Mouse (Mus musculus): ENCODE measurements at regions not wholly inside any gene's neighbourhood (a gene's known extent, or its start where the extent isn't known, plus 50 kb on each side); places are given as distances from the start of the nearest gene placed in this dataset.

GRCm38 (mm10) chr11:90855324-90855723 is 167.2 kb upstream of the Tom1l1 start:
- WGBS: 74% methylated on average over 3 of the region's 3 CpGs
- no peak overlapping the region for H3K27ac ChIP-seq (ENCODE audit: low read length)
- H3K4me2 ChIP-seq (replicated peaks; ENCODE audit: low read depth, low read length): no peak overlapping the region
- H3K36me3 ChIP-seq (ENCODE audit: insufficient read depth, low read length): no peaks in the 10 kb centered on the region
- no peak overlapping the region for H3K9ac ChIP-seq (replicated peaks; ENCODE audit: low read length)
- no peaks in the 10 kb centered on the region for H3K9me3 ChIP-seq (ENCODE audit: low read length)
- no peak overlapping the region for H3K4me3 ChIP-seq (ENCODE audit: low read length)
- no peak for ATAC-seq (ENCODE audit: low FRiP score, low TSS enrichment)
- H3K27me3 ChIP-seq (ENCODE audit: insufficient read depth, low read length): no peaks in the 10 kb centered on the region
- H3K4me1 ChIP-seq (ENCODE audit: insufficient read depth, low read length): no peaks in the 10 kb centered on the region

GRCm38 (mm10) chr11:90851221-90851620 is 163.1 kb upstream of the Tom1l1 start:
- no peak overlapping the region for H3K4me2 ChIP-seq (replicated peaks; ENCODE audit: low read depth, low read length)
- no peaks in the 10 kb centered on the region for H3K27me3 ChIP-seq (ENCODE audit: insufficient read depth, low read length)
- no peaks in the 10 kb centered on the region for H3K4me1 ChIP-seq (ENCODE audit: insufficient read depth, low read length)
- H3K4me3 ChIP-seq (ENCODE audit: low read length): no peak overlapping the region
- no peak overlapping the region for H3K27ac ChIP-seq (ENCODE audit: low read length)
- H3K36me3 ChIP-seq (ENCODE audit: insufficient read depth, low read length): no peaks in the 10 kb centered on the region
- H3K9ac ChIP-seq (replicated peaks; ENCODE audit: low read length): no peak overlapping the region
- ATAC-seq (ENCODE audit: low FRiP score, low TSS enrichment): no peak
- H3K9me3 ChIP-seq (ENCODE audit: low read length): no peaks in the 10 kb centered on the region

DNA sequence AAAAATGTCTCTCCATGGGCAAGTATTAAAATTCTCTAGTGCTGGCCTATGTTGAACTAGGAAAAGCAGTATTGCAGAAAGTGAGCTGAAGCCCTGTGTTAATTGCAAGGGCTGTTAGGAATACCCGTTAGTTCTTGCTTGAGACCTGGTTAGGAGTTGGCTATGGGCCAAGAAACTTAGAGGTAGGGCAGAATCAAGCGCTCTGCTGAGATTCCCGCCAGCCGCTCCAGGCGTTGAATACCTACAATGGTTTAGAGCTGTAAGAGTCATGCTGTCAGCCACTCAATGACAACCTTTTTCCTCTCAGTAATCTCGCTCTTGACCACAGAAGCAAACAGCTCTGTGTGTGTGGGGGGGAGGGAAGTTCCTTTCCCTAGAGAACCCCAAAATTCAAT is 156.8 kb upstream of the Tom1l1 start:
- Histone ChIP-seq H3K4me1 (ENCODE audit: insufficient read depth, low read length) (peaks cover 14% of the 10 kb centered on the region), H3K4me2 (replicated peaks; ENCODE audit: low read depth, low read length) (peak overlapping the region; percentile 19; the same call in 1 of the 2 replicates), H3K36me3 (ENCODE audit: insufficient read depth, low read length) (peaks cover 6% of the 10 kb centered on the region; the same call in 1 of the 2 replicates), H3K27me3 (ENCODE audit: insufficient read depth, low read length) (no peaks in the 10 kb centered on the region), H3K9me3 (ENCODE audit: low read length) (peaks cover 10% of the 10 kb centered on the region), H3K27ac (ENCODE audit: low read length) (peak overlapping the region; percentile 54), H3K4me3 (ENCODE audit: low read length) (no peak overlapping the region), H3K9ac (replicated peaks; ENCODE audit: low read length) (no peak overlapping the region)
- peak; percentile 83 for ATAC-seq (ENCODE audit: low FRiP score, low TSS enrichment)
- 16% methylated on average over 6 of the region's 6 CpGs for WGBS

GRCm38 (mm10) chr11:90844266-90844924 is 156.2 kb upstream of the Tom1l1 start:
- Histone ChIP-seq H3K4me2 (replicated peaks; ENCODE audit: low read depth, low read length) (peak overlapping the region; percentile 19; the same call in 1 of the 2 replicates), H3K4me3 (ENCODE audit: low read length) (no peak overlapping the region), H3K27ac (ENCODE audit: low read length) (peak overlapping the region; percentile 68), H3K9ac (replicated peaks; ENCODE audit: low read length) (no peak overlapping the region), H3K27me3 (ENCODE audit: insufficient read depth, low read length) (no peaks in the 10 kb centered on the region), H3K9me3 (ENCODE audit: low read length) (peaks cover 10% of the 10 kb centered on the region), H3K36me3 (ENCODE audit: insufficient read depth, low read length) (peaks cover 6% of the 10 kb centered on the region; the same call in 1 of the 2 replicates), H3K4me1 (ENCODE audit: insufficient read depth, low read length) (peaks cover 14% of the 10 kb centered on the region)
- WGBS: 16% methylated on average over 15 of the region's 15 CpGs
- peak; percentile 92 for ATAC-seq (ENCODE audit: low FRiP score, low TSS enrichment)

- H3K36me3 ChIP-seq (ENCODE audit: insufficient read depth, low read length): peaks cover 6% of the 10 kb centered on the region; the same call in 1 of the 2 replicates
- H3K4me2 ChIP-seq (replicated peaks; ENCODE audit: low read depth, low read length): no peak overlapping the region
- 92% methylated on average over 1 of the region's 1 CpGs for WGBS
- no peaks in the 10 kb centered on the region for H3K4me1 ChIP-seq (ENCODE audit: insufficient read depth, low read length)
- H3K9me3 ChIP-seq (ENCODE audit: low read length): peaks cover 10% of the 10 kb centered on the region
- no peak overlapping the region for H3K4me3 ChIP-seq (ENCODE audit: low read length)
- H3K27ac ChIP-seq (ENCODE audit: low read length): no peak overlapping the region
- ATAC-seq (ENCODE audit: low FRiP score, low TSS enrichment): no peak
- no peaks in the 10 kb centered on the region for H3K27me3 ChIP-seq (ENCODE audit: insufficient read depth, low read length)
- H3K9ac ChIP-seq (replicated peaks; ENCODE audit: low read length): no peak overlapping the region
Measured at GRCm38 (mm10) chr11:90838161-90838560, 150.0 kb upstream of the Tom1l1 start.

GRCm38 (mm10) chr11:90824761-90825160 is 136.6 kb upstream of the Tom1l1 start:
- no peak overlapping the region for H3K4me2 ChIP-seq (replicated peaks; ENCODE audit: low read depth, low read length)
- H3K4me3 ChIP-seq (ENCODE audit: low read length): no peak overlapping the region
- 46% methylated on average over 5 of the region's 5 CpGs for WGBS
- H3K4me1 ChIP-seq (ENCODE audit: insufficient read depth, low read length): 0 out of 2 replicates have a peak, but pooled peaks cover 4% of the 10 kb centered on the region
- no peaks in the 10 kb centered on the region for H3K9me3 ChIP-seq (ENCODE audit: low read length)
- H3K9ac ChIP-seq (replicated peaks; ENCODE audit: low read length): no peak overlapping the region
- no peak for ATAC-seq (ENCODE audit: low FRiP score, low TSS enrichment)
- no peaks in the 10 kb centered on the region for H3K36me3 ChIP-seq (ENCODE audit: insufficient read depth, low read length)
- no peaks in the 10 kb centered on the region for H3K27me3 ChIP-seq (ENCODE audit: insufficient read depth, low read length)
- peak overlapping the region; percentile 35; the same call in 1 of the 2 replicates for H3K27ac ChIP-seq (ENCODE audit: low read length)

- H3K9ac ChIP-seq (replicated peaks; ENCODE audit: low read length): no peak overlapping the region
- no peaks in the 10 kb centered on the region for H3K27me3 ChIP-seq (ENCODE audit: insufficient read depth, low read length)
- no peak overlapping the region for H3K4me3 ChIP-seq (ENCODE audit: low read length)
- no peaks in the 10 kb centered on the region for H3K9me3 ChIP-seq (ENCODE audit: low read length)
- no peak for ATAC-seq (ENCODE audit: low FRiP score, low TSS enrichment)
- H3K27ac ChIP-seq (ENCODE audit: low read length): no peak overlapping the region
- H3K4me1 ChIP-seq (ENCODE audit: insufficient read depth, low read length): no peaks in the 10 kb centered on the region
- H3K36me3 ChIP-seq (ENCODE audit: insufficient read depth, low read length): no peaks in the 10 kb centered on the region
- 69% methylated on average over 2 of the region's 2 CpGs for WGBS
- H3K4me2 ChIP-seq (replicated peaks; ENCODE audit: low read depth, low read length): no peak overlapping the region
Measured at GRCm38 (mm10) chr11:90816727-90817126, 128.6 kb upstream of the Tom1l1 start.

- Histone ChIP-seq H3K4me1 (ENCODE audit: insufficient read depth, low read length) (no peaks in the 10 kb centered on the region), H3K36me3 (ENCODE audit: insufficient read depth, low read length) (no peaks in the 10 kb centered on the region), H3K4me3 (ENCODE audit: low read length) (no peak overlapping the region), H3K4me2 (replicated peaks; ENCODE audit: low read depth, low read length) (no peak overlapping the region), H3K9ac (replicated peaks; ENCODE audit: low read length) (no peak overlapping the region), H3K27me3 (ENCODE audit: insufficient read depth, low read length) (no peaks in the 10 kb centered on the region), H3K9me3 (ENCODE audit: low read length) (no peaks in the 10 kb centered on the region), H3K27ac (ENCODE audit: low read length) (no peak overlapping the region)
- WGBS: 72% methylated on average over 5 of the region's 5 CpGs
- ATAC-seq (ENCODE audit: low FRiP score, low TSS enrichment): no peak
Measured at GRCm38 (mm10) chr11:90814471-90814870, 126.3 kb upstream of the Tom1l1 start.

- Histone ChIP-seq H3K9me3 (ENCODE audit: low read length) (no peaks in the 10 kb centered on the region), H3K4me2 (replicated peaks; ENCODE audit: low read depth, low read length) (no peak overlapping the region), H3K4me3 (ENCODE audit: low read length) (no peak overlapping the region), H3K4me1 (ENCODE audit: insufficient read depth, low read length) (no peaks in the 10 kb centered on the region), H3K36me3 (ENCODE audit: insufficient read depth, low read length) (no peaks in the 10 kb centered on the region), H3K9ac (replicated peaks; ENCODE audit: low read length) (no peak overlapping the region), H3K27ac (ENCODE audit: low read length) (no peak overlapping the region), H3K27me3 (ENCODE audit: insufficient read depth, low read length) (no peaks in the 10 kb centered on the region)
- no peak for ATAC-seq (ENCODE audit: low FRiP score, low TSS enrichment)
- 83% methylated on average over 2 of the region's 2 CpGs for WGBS
Measured at GRCm38 (mm10) chr11:90812971-90813370, 124.8 kb upstream of the Tom1l1 start.

DNA sequence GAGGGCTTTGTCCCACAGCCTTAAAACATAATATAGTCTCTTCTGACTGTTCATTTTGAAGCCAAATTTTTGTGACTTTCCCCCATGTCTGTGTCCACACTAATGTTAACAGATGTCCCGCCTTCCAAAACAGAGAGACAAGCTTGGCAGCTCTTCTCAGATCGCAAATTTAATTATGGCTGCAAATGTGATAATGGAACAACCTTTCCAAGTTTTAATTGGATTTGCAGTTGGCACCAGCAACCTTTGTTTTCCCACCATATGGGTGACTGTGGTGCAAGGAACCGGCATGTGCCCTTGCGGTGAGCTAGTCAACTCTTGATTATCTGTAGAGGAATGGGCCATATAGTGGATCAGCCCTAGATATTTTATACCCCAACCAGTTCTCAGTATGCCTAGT is 124.4 kb upstream of the Tom1l1 start:
- WGBS: 89% methylated on average over 4 of the region's 4 CpGs
- H3K9me3 ChIP-seq (ENCODE audit: low read length): no peaks in the 10 kb centered on the region
- H3K4me1 ChIP-seq (ENCODE audit: insufficient read depth, low read length): no peaks in the 10 kb centered on the region
- H3K27me3 ChIP-seq (ENCODE audit: insufficient read depth, low read length): no peaks in the 10 kb centered on the region
- no peak overlapping the region for H3K4me2 ChIP-seq (replicated peaks; ENCODE audit: low read depth, low read length)
- no peak overlapping the region for H3K9ac ChIP-seq (replicated peaks; ENCODE audit: low read length)
- ATAC-seq (ENCODE audit: low FRiP score, low TSS enrichment): no peak
- H3K27ac ChIP-seq (ENCODE audit: low read length): no peak overlapping the region
- no peaks in the 10 kb centered on the region for H3K36me3 ChIP-seq (ENCODE audit: insufficient read depth, low read length)
- no peak overlapping the region for H3K4me3 ChIP-seq (ENCODE audit: low read length)

Data from kidney, embryonic 16.5 days (tissue).